Mouse (Mus musculus) C2C12 (cell line): ENCODE results near the gene Foxp1.

Experiments used
- CEBPB ChIP-seq: IDR thresholded peaks from one replicate; pipeline ENCODE4 v1.6.1; 2011; ENCODE audit warnings: low read depth, mild to moderate bottlenecking, control low read depth, moderate library complexity
- CTCF ChIP-seq: IDR thresholded peaks from one replicate; pipeline ENCODE4 v1.5.1; 2011; ENCODE audit not compliant: control insufficient read depth, insufficient read depth, insufficient read length
- FOSL1 ChIP-seq: IDR thresholded peaks from one replicate; pipeline ENCODE4 v1.8.0; 2011; ENCODE audit warnings: mild to moderate bottlenecking, low read length; ENCODE audit not compliant: poor library complexity, insufficient read depth, severe bottlenecking
- MAX ChIP-seq: IDR thresholded peaks from one replicate; pipeline ENCODE4 v1.6.1; 2011; ENCODE audit warnings: mild to moderate bottlenecking, control low read depth
- MYOD1 ChIP-seq: IDR thresholded peaks from one replicate; pipeline ENCODE4 v1.6.1; 2011; ENCODE audit warnings: low read depth; ENCODE audit not compliant: control insufficient read depth, insufficient read length
- MYOG ChIP-seq: IDR thresholded peaks from one replicate; pipeline ENCODE4 v1.6.1; 2011; ENCODE audit not compliant: control insufficient read depth, insufficient read length; ENCODE audit errors: extremely low read depth
- USF1 ChIP-seq: IDR thresholded peaks from one replicate; pipeline ENCODE4 v1.6.1; 2011; ENCODE audit warnings: low read depth, mild to moderate bottlenecking, control low read depth, moderate library complexity

DNA sequence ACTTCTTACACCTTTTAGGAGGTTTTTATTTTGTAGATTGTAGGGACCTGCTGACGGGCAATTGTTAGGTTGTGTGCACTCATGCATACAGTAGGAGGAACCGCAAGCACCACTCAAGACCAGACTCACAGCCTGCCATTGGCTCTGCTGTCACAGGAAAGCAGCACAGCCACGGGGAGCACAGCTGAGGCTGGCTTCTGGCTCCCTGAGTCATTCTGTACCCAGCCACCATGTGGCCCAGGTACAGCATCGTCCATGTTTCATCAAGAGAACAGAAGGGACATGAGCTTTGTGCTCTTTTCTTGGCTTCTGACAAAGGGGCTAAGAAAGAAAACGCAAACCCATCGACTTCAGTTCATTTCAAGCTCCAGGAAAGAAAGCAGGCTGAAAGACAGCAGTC is 541.3 kb downstream of the Foxp1 start:
- TF ChIP-seq CTCF (no peak), MAX (no peak), MYOD1 (no peak), USF1 (no peak), MYOG (no peak), CEBPB (no peak), FOSL1 (no peak)
